Mouse (Mus musculus): ENCODE results near the gene Slc25a33.

The Slc25a33 gene

DNA sequence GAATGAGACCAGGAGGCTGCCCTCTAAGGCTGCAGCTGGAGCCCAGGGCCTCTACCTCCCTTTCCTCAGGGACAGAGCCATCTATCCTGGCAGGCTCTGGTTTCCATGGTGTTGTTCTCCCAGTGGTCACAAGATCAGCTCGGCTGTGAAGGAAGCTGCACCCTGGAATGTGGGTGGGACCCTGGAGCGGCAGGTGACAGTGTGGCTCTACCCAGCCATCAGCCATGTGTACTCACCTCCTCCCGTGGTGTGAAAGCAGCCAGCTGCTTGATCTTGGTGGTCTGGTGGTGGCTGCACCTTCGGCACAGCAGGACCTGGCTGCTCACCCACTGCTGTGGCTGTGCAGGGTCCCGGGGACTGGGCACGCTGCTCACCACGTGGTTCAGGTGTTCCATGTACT lies 43.2 kb downstream of the Slc25a33 start:
- DNase-seq (ENCODE audit: extremely low read depth, low read depth, low spot score) = no peak

GRCm38 (mm10) chr4:149728810-149729209 lies 45.3 kb downstream of the Slc25a33 start:
- no peak for DNase-seq (ENCODE audit: extremely low read depth, low read depth, low spot score)

DNA sequence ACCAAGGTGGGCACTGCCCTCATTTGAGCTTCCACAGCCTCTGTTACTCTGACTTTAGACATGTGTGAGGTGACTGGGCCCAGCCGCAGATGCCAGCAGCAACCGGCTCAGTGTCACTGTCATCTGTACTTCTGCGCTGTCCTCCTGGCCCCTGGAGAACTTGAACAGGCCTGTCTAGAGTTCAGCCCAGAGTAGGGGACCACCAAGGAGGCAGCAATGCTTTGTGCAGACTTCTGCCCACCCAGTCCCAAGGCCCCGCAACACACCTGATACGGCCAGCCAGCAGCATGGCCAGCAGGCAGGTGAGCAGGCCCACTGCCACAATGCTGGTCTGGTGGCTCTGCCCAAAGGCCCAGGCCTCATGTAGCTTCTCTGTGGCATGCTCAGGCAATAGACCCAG lies 46.4 kb downstream of the Slc25a33 start:
- DNase-seq (ENCODE audit: extremely low read depth, low read depth, low spot score) = no peak

DNA sequence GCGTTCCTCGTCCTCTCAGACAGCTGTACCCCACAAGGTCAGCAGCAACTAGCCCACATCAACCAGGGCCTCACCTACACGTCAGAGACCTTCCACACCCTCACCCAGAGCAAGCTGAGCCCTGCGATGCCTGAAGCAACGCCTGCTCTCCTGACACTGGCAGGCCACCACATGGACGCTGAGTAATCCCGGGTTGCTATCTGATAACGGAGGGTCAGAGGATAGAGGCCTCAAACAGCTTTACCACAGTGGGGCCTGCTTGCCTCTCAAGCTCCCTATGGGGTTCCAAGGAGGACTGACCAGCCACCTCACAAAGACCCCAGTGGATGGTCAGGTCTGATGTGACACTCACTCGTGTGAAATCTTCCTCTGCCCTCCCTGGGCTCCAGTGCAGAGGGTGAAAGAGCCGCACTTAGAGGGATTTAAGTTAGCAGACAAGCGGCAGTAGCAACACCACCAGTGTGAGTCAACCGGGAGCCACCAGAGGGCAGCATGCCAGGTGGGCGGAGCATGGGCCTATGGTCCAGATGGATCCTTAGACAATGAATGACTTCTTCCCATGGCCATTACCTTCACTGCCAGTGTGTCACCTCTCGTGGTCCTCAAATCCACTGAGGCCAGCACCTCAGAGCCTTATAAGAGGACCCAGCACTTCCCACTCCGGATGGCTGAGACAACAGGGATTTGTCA lies 48.3 kb downstream of the Slc25a33 start:
- DNase-seq (ENCODE audit: extremely low read depth, low read depth, low spot score) = no peak

GRCm38 (mm10) chr4:149724916-149725470 lies 49.1 kb downstream of the Slc25a33 start:
- no peak for DNase-seq (ENCODE audit: extremely low read depth, low read depth, low spot score)

GRCm38 (mm10) chr4:149723855-149724731 lies 50.0 kb downstream of the Slc25a33 start:
- DNase-seq (ENCODE audit: extremely low read depth, low read depth, low spot score) = no peak

DNA sequence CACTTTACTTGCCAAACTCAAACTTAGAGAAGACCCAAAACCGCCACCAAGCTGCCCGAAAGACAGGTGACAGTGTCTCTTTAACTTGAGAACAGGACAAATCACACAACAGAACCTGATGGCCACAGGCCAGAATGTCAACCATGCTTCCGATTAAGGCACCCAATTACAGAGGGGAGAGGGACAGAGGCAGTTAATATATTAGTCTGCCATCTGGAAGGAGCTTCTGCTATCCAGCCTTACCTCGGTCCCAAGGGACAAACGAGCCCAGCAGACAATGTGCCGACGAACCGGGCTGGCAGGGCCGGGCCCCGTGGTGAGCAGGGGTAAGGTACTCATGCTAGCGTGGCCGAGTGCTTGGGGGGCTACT lies 51.1 kb downstream of the Slc25a33 start:
- DNase-seq (ENCODE audit: extremely low read depth, low read depth, low spot score) = no peak

DNA sequence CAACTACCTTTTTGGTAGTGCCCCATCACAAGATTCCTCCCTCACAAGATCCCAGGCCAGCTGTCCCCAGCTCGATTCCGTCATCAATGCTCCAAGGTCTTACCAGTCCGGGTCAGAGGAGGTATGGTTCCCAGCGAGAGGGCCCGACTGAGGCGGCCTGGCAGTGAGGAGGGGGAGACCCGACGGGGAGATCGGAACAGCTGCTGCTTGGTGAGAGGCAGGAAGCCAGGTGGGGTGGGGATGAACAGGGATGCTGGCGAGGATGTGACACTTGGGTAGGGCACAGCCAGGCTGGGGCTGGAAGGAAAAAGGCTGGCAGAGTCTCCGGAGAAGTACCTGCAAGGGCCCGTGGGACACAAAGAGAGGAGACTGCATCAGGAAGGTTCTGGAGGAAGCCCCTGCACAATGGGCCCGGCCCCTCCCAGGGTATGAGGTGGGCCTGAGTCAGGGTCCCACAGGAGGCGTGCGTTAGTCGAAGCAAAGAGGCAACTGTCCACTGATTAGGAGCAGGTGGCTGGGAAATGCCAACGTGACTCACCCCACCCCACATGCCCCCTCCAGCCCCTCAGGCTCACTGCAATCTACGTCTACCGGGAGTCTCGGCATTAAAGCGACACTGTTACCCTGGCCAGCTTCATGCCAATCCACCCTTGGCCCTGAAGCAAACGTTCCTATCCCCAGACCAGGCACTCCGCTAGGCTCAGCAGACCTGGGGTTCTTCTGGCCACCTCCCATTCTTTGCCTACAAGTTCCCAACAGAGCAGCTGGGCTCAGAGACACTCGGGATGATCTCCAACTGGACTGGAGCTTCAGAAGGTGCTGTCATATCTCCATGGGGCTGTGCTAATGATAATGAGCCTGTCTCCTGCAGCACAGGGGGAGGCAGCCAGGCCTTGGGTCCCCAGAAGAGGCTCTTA lies 51.7 kb downstream of the Slc25a33 start:
- DNase-seq (ENCODE audit: extremely low read depth, low read depth, low spot score) = no peak

GRCm38 (mm10) chr4:149721163-149721562 lies 52.9 kb downstream of the Slc25a33 start:
- DNase-seq (ENCODE audit: extremely low read depth, low read depth, low spot score) = no peak

- DNase-seq (ENCODE audit: extremely low read depth, low read depth, low spot score) = no peak
Measured at GRCm38 (mm10) chr4:149719686-149720085, 54.4 kb downstream of the Slc25a33 start.

GRCm38 (mm10) chr4:149714542-149714941 lies 59.5 kb downstream of the Slc25a33 start:
- no peak for DNase-seq (ENCODE audit: extremely low read depth, low read depth, low spot score)

DNA sequence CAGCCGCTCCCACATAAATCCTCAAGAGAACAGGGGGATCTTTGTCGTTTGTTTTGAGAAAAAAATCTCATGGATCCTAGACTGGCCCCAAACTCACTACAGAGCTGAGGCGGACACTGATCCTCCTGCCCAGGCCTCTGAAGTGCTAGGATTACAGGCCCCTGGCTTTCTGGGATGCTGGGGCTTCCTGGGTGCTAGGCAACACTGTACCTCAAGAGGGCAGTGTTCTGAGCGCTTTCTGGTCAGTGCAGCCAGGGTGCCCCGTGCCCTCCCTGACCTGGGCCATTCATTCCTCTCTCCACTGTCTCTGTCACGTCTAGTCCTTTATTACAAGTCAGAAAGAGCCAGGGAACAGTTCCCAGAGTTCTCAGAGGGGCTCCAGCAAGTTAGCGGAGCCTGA lies 62.1 kb downstream of the Slc25a33 start:
- DNase-seq (ENCODE audit: extremely low read depth, low read depth, low spot score) = no peak

GRCm38 (mm10) chr4:149711485-149711884 lies 62.6 kb downstream of the Slc25a33 start:
- no peak for DNase-seq (ENCODE audit: extremely low read depth, low read depth, low spot score)

DNA sequence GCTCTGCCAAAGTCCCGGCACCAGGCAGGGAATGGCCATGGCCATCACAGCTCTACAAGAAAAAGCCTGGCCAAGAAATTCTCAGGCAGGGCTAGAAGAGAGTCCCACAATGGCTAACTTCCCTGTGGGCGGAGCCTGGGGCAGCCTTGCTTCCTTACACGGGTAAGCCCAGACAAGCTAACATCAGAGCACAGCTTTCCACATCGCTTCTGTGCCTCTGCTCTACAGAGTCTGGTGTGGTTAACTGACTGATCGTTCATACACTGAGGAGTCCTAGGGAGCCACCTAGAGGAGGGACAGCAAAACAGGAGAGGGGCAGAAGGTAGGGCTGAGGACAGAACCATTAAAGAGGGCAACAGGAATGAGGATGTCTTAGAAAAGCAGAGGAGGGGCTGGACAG lies 63.6 kb downstream of the Slc25a33 start:
- no peak for DNase-seq (ENCODE audit: extremely low read depth, low read depth, low spot score)

GRCm38 (mm10) chr4:149705941-149706340 lies 68.1 kb downstream of the Slc25a33 start:
- no peak for DNase-seq (ENCODE audit: extremely low read depth, low read depth, low spot score)

- no peak for DNase-seq (ENCODE audit: extremely low read depth, low read depth, low spot score)
Measured at GRCm38 (mm10) chr4:149705298-149705697, 68.8 kb downstream of the Slc25a33 start.

GRCm38 (mm10) chr4:149702210-149702979 lies 71.7 kb downstream of the Slc25a33 start, which contains the start of gene Pik3cd:
TSS of gene Pik3cd (minus strand) at chr4:149702571.
- DNase-seq (ENCODE audit: extremely low read depth, low read depth, low spot score) = no peak

GRCm38 (mm10) chr4:149701426-149702209 lies 72.5 kb downstream of the Slc25a33 start:
- DNase-seq (ENCODE audit: extremely low read depth, low read depth, low spot score) = no peak

DNA sequence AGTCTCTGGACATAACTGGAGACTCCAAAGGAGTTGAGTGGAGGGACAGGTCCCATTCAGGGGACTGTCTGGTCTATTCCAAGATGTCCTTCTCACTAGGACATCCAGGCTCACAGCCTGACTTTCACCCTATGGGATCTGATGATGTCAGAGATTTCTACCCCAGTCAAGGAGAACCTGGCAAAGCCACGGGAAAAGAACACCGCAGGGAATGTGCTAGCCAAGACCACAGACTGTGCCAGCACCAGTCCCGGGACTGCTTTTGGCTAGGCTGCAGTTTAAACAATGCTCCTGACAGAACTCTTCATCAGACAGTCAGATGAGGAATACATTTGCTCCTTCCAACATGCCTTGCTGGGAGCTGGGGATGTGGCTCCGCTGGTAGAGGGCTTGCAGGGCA lies 74.1 kb downstream of the Slc25a33 start:
- no peak for DNase-seq (ENCODE audit: extremely low read depth, low read depth, low spot score)

Measured in fat pad, adult 2 months (tissue).